Mouse (Mus musculus) olfactory bulb, adult 2 months (tissue): ENCODE data around the gene Aip.

Source experiments
- CTCF ChIP-seq: fragments of 200-500 bp; IDR thresholded peaks from 2 replicates; pipeline ENCODE4 v1.5.1; 2012; ENCODE audit warnings: low read depth, mild to moderate bottlenecking, low read length, moderate library complexity; ENCODE audit not compliant: insufficient read depth
- POLR2A ChIP-seq: fragments of 200-500 bp; IDR thresholded peaks from 2 replicates; pipeline ENCODE4 v1.6.1; 2012; ENCODE audit warnings: mild to moderate bottlenecking, low read depth, low read length, moderate library complexity; ENCODE audit not compliant: insufficient read depth

- TF ChIP-seq CTCF (no peak), POLR2A (no peak)
Measured at GRCm38 (mm10) chr19:4143759-4144268, 18.2 kb upstream of the Aip start, which contains the start of gene Cabp4.
